In genomic region chr7:140880419-140880818, GRCm38 (mm10) we compare ENCODE assay signal across 13 mouse cellular contexts. TPM values are rescaled to one million over a fixed set of nuclear protein-coding genes. Genes with fewer than 3 reads are reported as not detected.
DNase-seq lines count a peak whose midpoint lies in the region; ATAC-seq lines count a peak whose summit lies in the region.
"Had no signal": no experiment of that assay in that cellular context is flagged by ENCODE, and none has a peak within 500 bp of the region (broad histone marks: within the 10 kb centered on the region; RNA-seq: fewer than 3 reads in every experiment).

No protein-coding gene starts in this region.

- DNase-seq in heart, postnatal 4 days = no peak
- DNase-seq in kidney, adult 9 months = peak; percentile 83
- DNase-seq in gastrocnemius, postnatal 14 days = no peak
- DNase-seq: cerebellum, postnatal 10 days; layer of hippocampus, postnatal 36 days; right cerebral cortex, adult 18-20 months; thymus, adult 18-20 months had no signal

- peak overlapping the region; percentile 14; the same call in 1 of the 2 replicates for H3K27ac ChIP-seq in heart, embryonic 12.5 days (ENCODE audit: poor library complexity, severe bottlenecking)
- no peak overlapping the region for H3K27ac ChIP-seq in midbrain, embryonic 13.5 days
- no peak overlapping the region for H3K27ac ChIP-seq in midbrain, embryonic 16.5 days (ENCODE audit: low read length)
- H3K27ac ChIP-seq in macrophage = peak overlapping the region; percentile 59

- peaks cover 73% of the 10 kb centered on the region for H3K79me2 ChIP-seq in macrophage (ENCODE audit: inconsistent target)

- intact Hi-C loops in gastrocnemius, postnatal 14 days (cut with DNase I; ENCODE audit: low total_unique reads) = no loop called here

- no peak for ATAC-seq in heart, embryonic 12.5 days (ENCODE audit: insufficient number of reproducible peaks, low FRiP score)
- no peak for ATAC-seq in midbrain, embryonic 13.5 days
- no peak for ATAC-seq in midbrain, embryonic 16.5 days
- ATAC-seq in activated CD4-positive, CD25-positive, alpha-beta regulatory T cell, adult 4 months = no peak

- H3K9me3 ChIP-seq in heart, embryonic 12.5 days (replicated peaks) = no peaks in the 10 kb centered on the region
- no peaks in the 10 kb centered on the region for H3K9me3 ChIP-seq in midbrain, embryonic 13.5 days
- no peaks in the 10 kb centered on the region for H3K9me3 ChIP-seq in midbrain, embryonic 16.5 days (replicated peaks; ENCODE audit: control insufficient read depth, low read length, poor library complexity, severe bottlenecking)

- no peak overlapping the region for H3K4me3 ChIP-seq in heart, embryonic 12.5 days
- H3K4me3 ChIP-seq in midbrain, embryonic 13.5 days (replicated peaks) = peak overlapping the region; percentile 78; the same call in 1 of the 2 replicates
- no peak overlapping the region for H3K4me3 ChIP-seq in midbrain, embryonic 16.5 days (ENCODE audit: low read depth, low read length)
- H3K4me3 ChIP-seq in macrophage (ENCODE audit: inconsistent target) = peak overlapping the region; percentile 100

- no peak overlapping the region for H3K9ac ChIP-seq in heart, embryonic 12.5 days
- H3K9ac ChIP-seq in midbrain, embryonic 13.5 days (replicated peaks) = no peak overlapping the region
- H3K9ac ChIP-seq in midbrain, embryonic 16.5 days (ENCODE audit: low read depth, low read length) = no peak overlapping the region

- no peaks in the 10 kb centered on the region for H3K27me3 ChIP-seq in heart, embryonic 12.5 days (replicated peaks)
- H3K27me3 ChIP-seq in midbrain, embryonic 13.5 days = no peaks in the 10 kb centered on the region
- no peaks in the 10 kb centered on the region for H3K27me3 ChIP-seq in midbrain, embryonic 16.5 days (ENCODE audit: control insufficient read depth, insufficient read depth, low read depth, low read length)

- 85% methylated on average over 3 of the region's 3 CpGs for WGBS in heart, embryonic 12.5 days
- 90% methylated on average over 3 of the region's 3 CpGs for WGBS in midbrain, embryonic 13.5 days
- WGBS in midbrain, embryonic 16.5 days = 96% methylated on average over 3 of the region's 3 CpGs
- 29% methylated on average over 3 of the region's 3 CpGs for WGBS in macrophage (ENCODE audit: missing documents)

- peaks cover 21% of the 10 kb centered on the region for H3K4me1 ChIP-seq in heart, embryonic 12.5 days (replicated peaks)
- peaks cover 23% of the 10 kb centered on the region for H3K4me1 ChIP-seq in midbrain, embryonic 13.5 days (replicated peaks)
- H3K4me1 ChIP-seq in midbrain, embryonic 16.5 days (ENCODE audit: control insufficient read depth, insufficient read depth, low read length) = peaks cover 16% of the 10 kb centered on the region

- H3K36me3 ChIP-seq in heart, embryonic 12.5 days = peaks cover 38% of the 10 kb centered on the region
- peaks cover 21% of the 10 kb centered on the region for H3K36me3 ChIP-seq in midbrain, embryonic 13.5 days
- peaks cover 7% of the 10 kb centered on the region; the same call in 1 of the 2 replicates for H3K36me3 ChIP-seq in midbrain, embryonic 16.5 days (ENCODE audit: control insufficient read depth, insufficient read depth, low read length)
- H3K36me3 ChIP-seq in macrophage (ENCODE audit: inconsistent target) = peaks cover 11% of the 10 kb centered on the region; the same call in 1 of the 2 replicates

- H3K4me2 ChIP-seq in heart, embryonic 12.5 days = peak overlapping the region; percentile 50
- H3K4me2 ChIP-seq in midbrain, embryonic 13.5 days (replicated peaks) = peak overlapping the region; percentile 78; the same call in 1 of the 2 replicates
- H3K4me2 ChIP-seq in midbrain, embryonic 16.5 days (ENCODE audit: low read length) = no peak overlapping the region

RNA-seq across cellular contexts. Expression of gene Psmd13, which starts 1.3 kb away (rescaled TPM):
- 187 and 188 TPM in 2 replicates for polyA plus RNA-seq in heart, embryonic 12.5 days (2016; fragmentation: Nextera tagmentation; extraction: Ambion mirVana)
- total RNA-seq in heart, postnatal 4 days (2021) = 100 to 1,000 TPM; 119 to 120 TPM
- polyA plus RNA-seq in midbrain, embryonic 13.5 days (2015; fragmentation: Nextera tagmentation; extraction: Ambion mirVana) = 287 and 302 TPM in 2 replicates
- polyA plus RNA-seq in midbrain, embryonic 16.5 days (2015; fragmentation: Nextera tagmentation; extraction: Ambion mirVana) = 260 and 268 TPM in 2 replicates
- 100 to 1,000 TPM in 10 of 26 experiments, 10 to 100 TPM in 16; 28.9 to 116 (median 90.9) TPM for total RNA-seq in macrophage (2018; cell fraction: chromatin; rRNA removed)
- total RNA-seq in macrophage (2018; cell fraction: cytosol; rRNA removed) = 100 to 1,000 TPM in 5 of 26 experiments, 10 to 100 TPM in 21; 63.6 to 113 (median 82.2) TPM
- 100 to 1,000 TPM in 3 of 26 experiments, 10 to 100 TPM in 23; 38.2 to 110 (median 77.6) TPM for total RNA-seq in macrophage (2018; cell fraction: nucleus; rRNA removed)
- polyA plus RNA-seq in macrophage (2018) = 77.6 to 104 TPM (median 78.6 TPM) in 3 replicates
- 100 to 1,000 TPM; 110 to 160 TPM for polyA plus RNA-seq in activated CD4-positive, CD25-positive, alpha-beta regulatory T cell, adult 4 months (2017; shearing (Covaris generic))
- 10 to 100 TPM; 93.5 to 94.2 TPM for total RNA-seq in gastrocnemius, postnatal 14 days (2021)

RNA-seq across cellular contexts. Expression of gene Sirt3, which starts 1.7 kb away (rescaled TPM):
- 40.9 and 41.6 TPM in 2 replicates for polyA plus RNA-seq in heart, embryonic 12.5 days (2016; fragmentation: Nextera tagmentation; extraction: Ambion mirVana)
- 10 to 100 TPM; 45.1 to 49.1 TPM for total RNA-seq in heart, postnatal 4 days (2021)
- polyA plus RNA-seq in midbrain, embryonic 13.5 days (2015; fragmentation: Nextera tagmentation; extraction: Ambion mirVana) = 40.7 and 42.1 TPM in 2 replicates
- 49.1 and 58.2 TPM in 2 replicates for polyA plus RNA-seq in midbrain, embryonic 16.5 days (2015; fragmentation: Nextera tagmentation; extraction: Ambion mirVana)
- total RNA-seq in macrophage (2018; cell fraction: chromatin; rRNA removed) = 10 to 100 TPM in 21 of 26 experiments, 1 to 10 TPM in 5; 4.8 to 63.7 (median 24.2) TPM
- 10 to 100 TPM in 2 of 26 experiments, 1 to 10 TPM in 24; 4.3 to 12.6 (median 7.9) TPM for total RNA-seq in macrophage (2018; cell fraction: cytosol; rRNA removed)
- total RNA-seq in macrophage (2018; cell fraction: nucleus; rRNA removed) = 10 to 100 TPM in 18 of 26 experiments, 1 to 10 TPM in 8; 1.8 to 43.3 (median 15.4) TPM
- 4.8 to 16.9 TPM (median 7.6 TPM) in 3 replicates for polyA plus RNA-seq in macrophage (2018)
- 1 to 10 TPM; 5.9 to 8.0 TPM for polyA plus RNA-seq in activated CD4-positive, CD25-positive, alpha-beta regulatory T cell, adult 4 months (2017; shearing (Covaris generic))
- total RNA-seq in gastrocnemius, postnatal 14 days (2021) = 10 to 100 TPM; 19.5 to 24.7 TPM

RNA-seq across cellular contexts. Expression of gene Cox8b, which starts 19.8 kb away (rescaled TPM):
- 93.0 and 102 TPM in 2 replicates for polyA plus RNA-seq in heart, embryonic 12.5 days (2016; fragmentation: Nextera tagmentation; extraction: Ambion mirVana)
- total RNA-seq in heart, postnatal 4 days (2021) = 1,000 to 10,000 TPM; 1,034 to 1,156 TPM
- polyA plus RNA-seq in midbrain, embryonic 13.5 days (2015; fragmentation: Nextera tagmentation; extraction: Ambion mirVana) = not detected in 2 replicates
- not detected in 2 replicates for polyA plus RNA-seq in midbrain, embryonic 16.5 days (2015; fragmentation: Nextera tagmentation; extraction: Ambion mirVana)
- total RNA-seq in macrophage (2018; cell fraction: chromatin; rRNA removed) = not detected
- not detected for total RNA-seq in macrophage (2018; cell fraction: cytosol; rRNA removed)
- not detected for total RNA-seq in macrophage (2018; cell fraction: nucleus; rRNA removed)
- polyA plus RNA-seq in macrophage (2018) = not detected in 3 replicates
- not detected for polyA plus RNA-seq in activated CD4-positive, CD25-positive, alpha-beta regulatory T cell, adult 4 months (2017; shearing (Covaris generic))
- 1,000 to 10,000 TPM; 1,269 to 1,458 TPM for total RNA-seq in gastrocnemius, postnatal 14 days (2021)
- total RNA-seq: monocyte, adult 5-6 weeks had no signal

RNA-seq across cellular contexts. Expression of gene Bet1l, which starts 23.0 kb away (rescaled TPM):
- 27.7 and 29.3 TPM in 2 replicates for polyA plus RNA-seq in heart, embryonic 12.5 days (2016; fragmentation: Nextera tagmentation; extraction: Ambion mirVana)
- 10 to 100 TPM; 13.5 to 15.9 TPM for total RNA-seq in heart, postnatal 4 days (2021)
- 37.7 and 38.0 TPM in 2 replicates for polyA plus RNA-seq in midbrain, embryonic 13.5 days (2015; fragmentation: Nextera tagmentation; extraction: Ambion mirVana)
- 33.3 and 40.0 TPM in 2 replicates for polyA plus RNA-seq in midbrain, embryonic 16.5 days (2015; fragmentation: Nextera tagmentation; extraction: Ambion mirVana)
- 10 to 100 TPM in 25 of 26 experiments, 1 to 10 TPM in 1; 9.6 to 47.6 (median 33.2) TPM for total RNA-seq in macrophage (2018; cell fraction: chromatin; rRNA removed)
- total RNA-seq in macrophage (2018; cell fraction: cytosol; rRNA removed) = 10 to 100 TPM in 23 of 26 experiments, 1 to 10 TPM in 3; 8.5 to 22.0 (median 15.2) TPM
- total RNA-seq in macrophage (2018; cell fraction: nucleus; rRNA removed) = 10 to 100 TPM; 10.3 to 41.1 (median 23.3) TPM
- polyA plus RNA-seq in macrophage (2018) = 8.0 to 19.0 TPM (median 14.4 TPM) in 3 replicates
- polyA plus RNA-seq in activated CD4-positive, CD25-positive, alpha-beta regulatory T cell, adult 4 months (2017; shearing (Covaris generic)) = 10 to 100 TPM; 33.1 to 48.2 TPM
- 10 to 100 TPM in 1 of 2 experiments, 1 to 10 TPM in 1; 8.3 to 11.1 TPM for total RNA-seq in gastrocnemius, postnatal 14 days (2021)

RNA-seq across cellular contexts. Expression of gene Ric8a, which starts 23.7 kb away (rescaled TPM):
- 42.7 and 48.0 TPM in 2 replicates for polyA plus RNA-seq in heart, embryonic 12.5 days (2016; fragmentation: Nextera tagmentation; extraction: Ambion mirVana)
- total RNA-seq in heart, postnatal 4 days (2021) = 10 to 100 TPM; 25.2 to 32.3 TPM
- 89.3 and 98.1 TPM in 2 replicates for polyA plus RNA-seq in midbrain, embryonic 13.5 days (2015; fragmentation: Nextera tagmentation; extraction: Ambion mirVana)
- polyA plus RNA-seq in midbrain, embryonic 16.5 days (2015; fragmentation: Nextera tagmentation; extraction: Ambion mirVana) = 107 TPM in 2 replicates
- 100 to 1,000 TPM in 17 of 26 experiments, 10 to 100 TPM in 9; 39.0 to 216 (median 118) TPM for total RNA-seq in macrophage (2018; cell fraction: chromatin; rRNA removed)
- 10 to 100 TPM; 31.5 to 61.1 (median 40.2) TPM for total RNA-seq in macrophage (2018; cell fraction: cytosol; rRNA removed)
- total RNA-seq in macrophage (2018; cell fraction: nucleus; rRNA removed) = 100 to 1,000 TPM in 7 of 26 experiments, 10 to 100 TPM in 19; 43.7 to 186 (median 83.1) TPM
- 18.7 to 48.4 TPM (median 41.3 TPM) in 3 replicates for polyA plus RNA-seq in macrophage (2018)
- polyA plus RNA-seq in activated CD4-positive, CD25-positive, alpha-beta regulatory T cell, adult 4 months (2017; shearing (Covaris generic)) = 10 to 100 TPM; 51.6 to 57.0 TPM
- total RNA-seq in gastrocnemius, postnatal 14 days (2021) = 10 to 100 TPM; 13.9 to 16.2 TPM

Comparison
In these comparisons a context has a peak if more than half of its experiments do, and no peak if none do; other contexts are left out.
1. H3K4me3 ChIP-seq: peak in midbrain, embryonic 13.5 days (single experiment) and macrophage (single experiment); none in heart, embryonic 12.5 days (single experiment) and midbrain, embryonic 16.5 days (single experiment).
2. H3K27ac ChIP-seq: peak in heart, embryonic 12.5 days (single experiment) and macrophage (single experiment); none in midbrain, embryonic 13.5 days (single experiment) and midbrain, embryonic 16.5 days (single experiment).
3. RNA of gene Cox8b, which starts 19.8 kb away (polyA plus RNA-seq): 93.0 to 102 TPM in heart, embryonic 12.5 days; not detected in midbrain, embryonic 13.5 days, not detected in midbrain, embryonic 16.5 days, not detected in macrophage and not detected in activated CD4-positive, CD25-positive, alpha-beta regulatory T cell, adult 4 months; every median in the first group is over 10 times any median in the second.